Mouse (Mus musculus) liver, postnatal 0 days (tissue): ENCODE results near the gene Ttll2.
"Not testable (repeated sequence)": the region's sequence is repeated elsewhere in the genome, so short reads cannot be mapped to it uniquely, and the experiment has no call there.

Experiments used
- CTCF ChIP-seq: sonication (generic); IDR thresholded peaks from 2 replicates; pipeline ENCODE4 v1.5.1; 2016; ENCODE audit warnings: antibody characterized with exemption, low read depth
- EP300 ChIP-seq: IDR thresholded peaks from 2 replicates; pipeline ENCODE4 v1.6.1; 2016; ENCODE audit warnings: antibody characterized with exemption, low read depth, mild to moderate bottlenecking

DNA sequence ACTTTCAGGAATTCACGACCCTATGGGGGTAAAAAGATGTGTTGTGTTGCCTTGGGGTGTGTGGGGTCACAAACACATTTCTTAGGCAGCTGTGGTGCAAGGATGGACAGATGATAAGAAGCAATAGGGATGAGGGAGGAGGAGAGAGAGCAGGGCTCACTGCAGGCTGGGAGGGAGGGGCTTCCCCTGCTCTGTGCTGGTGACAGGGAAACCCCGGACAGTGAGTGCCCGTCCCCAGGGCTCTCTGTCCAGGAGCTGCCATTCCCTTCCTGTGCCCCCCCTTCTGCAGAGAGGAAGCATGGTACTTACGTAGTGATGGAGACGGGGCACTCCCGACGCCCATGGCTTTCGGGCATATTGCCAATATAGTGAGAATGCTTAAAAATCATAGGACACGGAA is 15.1 kb downstream of the Ttll2 start:
- TF ChIP-seq CTCF, EP300: not testable (repeated sequence)
